Mouse (Mus musculus) T-helper 2 cell (primary cell): Measurements from ENCODE around the gene Aldh1a3.

Experiments
- in situ Hi-C: fragments of 300-600 bp; cut with MboI, MseI; formaldehyde crosslinking; loops from one replicate; pipeline ENCODE4 v1.15.1; 2025; ENCODE audit warnings: high pct_unique_total_duplicates

The Aldh1a3 gene

DNA sequence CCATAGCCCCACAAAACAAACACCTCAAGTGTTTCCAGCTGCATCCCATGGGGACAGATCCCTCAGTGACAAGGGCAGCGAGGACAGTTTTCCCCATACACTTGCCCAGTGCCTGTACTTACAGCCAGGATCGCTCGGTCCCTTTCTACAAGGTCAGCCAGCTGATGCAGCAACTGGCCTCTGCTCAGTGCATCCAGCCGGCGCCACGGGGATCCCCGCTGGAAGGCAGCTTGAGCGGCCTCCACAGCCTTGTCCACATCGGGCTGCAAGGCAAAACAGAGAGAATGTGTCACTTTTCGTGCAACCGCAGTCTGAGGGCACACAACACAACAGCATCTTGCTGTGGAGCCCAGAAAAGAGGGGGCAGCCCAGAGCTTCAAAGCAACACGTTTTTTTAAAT, 8.3 kb downstream of the Aldh1a3 start:
- in situ Hi-C loops = no loop called here

DNA sequence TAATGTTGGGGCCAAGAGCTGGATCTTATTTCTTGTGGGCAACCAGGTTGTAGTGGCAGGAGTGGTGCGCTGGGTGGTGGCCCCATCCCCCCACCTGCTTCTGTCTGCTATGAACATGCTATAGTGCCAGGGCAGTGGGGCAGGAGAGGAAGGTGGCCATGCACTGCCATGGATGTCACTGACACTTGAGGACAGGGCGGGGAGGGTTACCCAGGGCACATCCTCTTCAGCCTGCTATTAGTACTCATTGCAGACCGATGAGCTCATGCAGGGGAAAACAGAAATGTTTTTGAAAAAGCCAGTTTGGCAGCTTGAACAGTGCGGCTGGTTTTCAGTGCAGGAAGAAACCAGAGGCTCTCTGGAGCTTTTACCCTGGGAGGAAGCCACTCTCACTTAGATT, 10.5 kb downstream of the Aldh1a3 start:
- in situ Hi-C loops = no loop called here

DNA sequence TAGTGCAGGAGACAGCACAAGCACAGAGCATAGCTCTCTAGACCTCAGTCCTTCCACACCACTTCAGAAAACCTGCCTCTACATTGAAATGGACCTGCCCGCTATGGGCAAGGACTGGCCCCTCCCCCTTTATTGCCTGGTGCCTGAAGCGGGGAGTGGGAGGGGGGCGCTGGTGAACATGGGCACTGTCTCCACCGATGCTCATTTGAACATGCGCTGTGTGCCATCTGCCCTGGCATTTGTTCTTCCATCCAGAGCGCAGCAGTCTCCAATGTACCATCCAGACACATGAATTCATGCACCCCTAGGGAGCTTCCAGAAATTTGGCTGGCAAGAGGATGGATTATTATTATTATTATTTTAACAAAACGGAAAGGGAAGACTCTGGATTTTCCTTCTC, 14.2 kb downstream of the Aldh1a3 start:
- in situ Hi-C loops = no loop called here

DNA sequence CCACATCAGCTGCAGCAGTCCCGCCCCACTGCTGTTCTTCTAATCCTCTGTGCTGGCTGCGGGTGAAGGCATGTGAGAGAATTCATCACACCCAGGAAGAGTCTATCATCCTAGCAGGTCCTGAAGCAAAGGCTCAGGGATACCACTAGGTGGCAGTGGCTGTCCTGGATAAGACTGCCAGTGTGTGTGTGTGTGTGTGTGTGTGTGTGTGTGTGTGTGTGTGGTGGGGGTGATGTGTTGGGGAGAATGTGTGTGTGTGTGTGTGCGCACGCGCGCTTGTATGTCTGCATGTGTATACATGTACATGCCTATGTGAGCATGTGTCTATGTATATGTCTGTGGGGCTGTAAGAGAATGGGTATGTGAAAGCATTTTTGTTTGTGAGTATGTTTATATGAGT, 17.9 kb downstream of the Aldh1a3 start:
- in situ Hi-C loops = no loop called here

DNA sequence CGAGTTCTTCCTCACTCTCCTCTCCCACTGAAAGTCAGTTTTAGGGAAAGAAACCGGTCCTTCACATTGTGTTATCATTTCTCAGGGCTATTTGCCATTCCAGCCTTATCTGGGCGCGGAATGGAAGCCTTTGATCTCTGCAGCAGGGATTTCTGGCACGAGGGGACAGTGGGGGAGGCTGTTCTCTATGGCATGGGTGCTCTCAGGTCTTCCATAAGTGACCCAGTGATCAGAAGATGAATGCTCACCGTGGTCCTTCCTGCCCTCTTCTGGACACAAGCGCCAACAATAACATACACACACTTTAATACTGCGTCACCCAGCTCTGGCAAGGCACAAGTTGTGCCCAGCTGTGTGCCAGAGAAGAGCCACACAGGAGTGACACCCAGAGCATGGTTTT, 20.3 kb downstream of the Aldh1a3 start:
- in situ Hi-C loops = no loop called here

DNA sequence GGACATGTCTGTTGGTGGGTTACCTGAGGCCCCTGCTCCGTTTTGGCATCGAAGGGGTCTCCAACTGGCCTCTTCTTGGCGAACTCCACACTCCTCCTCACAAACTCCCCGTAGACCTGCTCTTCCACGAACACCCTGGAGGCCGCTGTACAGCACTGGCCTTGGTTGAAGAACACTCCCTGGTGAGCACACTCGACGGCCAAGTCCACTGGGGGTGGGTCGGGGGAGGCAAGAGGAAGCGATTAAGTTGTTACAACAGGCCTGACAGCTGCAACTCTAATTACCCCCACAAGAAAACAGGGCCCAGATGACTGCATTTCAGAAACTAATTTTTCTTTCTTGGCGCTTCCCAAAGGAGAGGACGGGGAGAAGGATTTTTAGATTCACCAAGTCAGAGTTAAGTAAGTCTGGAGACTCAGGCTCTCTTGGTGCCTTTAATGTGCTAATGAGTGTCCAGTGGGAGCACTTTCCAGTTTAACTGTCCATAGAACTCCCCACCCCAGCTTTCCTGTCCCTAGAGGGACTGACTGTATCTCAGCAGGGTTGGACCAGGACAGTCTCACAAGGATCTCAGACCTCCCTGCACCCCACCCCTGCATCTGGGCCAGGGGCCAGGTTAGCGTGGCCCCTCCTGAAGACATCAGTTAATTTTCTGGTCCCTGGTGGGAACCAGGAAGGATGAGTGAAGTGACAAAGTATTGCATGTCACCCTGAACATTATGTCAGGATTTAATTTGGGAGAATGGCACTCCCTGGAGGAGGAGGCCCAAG, 21.2 kb downstream of the Aldh1a3 start:
- in situ Hi-C loops = no loop called here

DNA sequence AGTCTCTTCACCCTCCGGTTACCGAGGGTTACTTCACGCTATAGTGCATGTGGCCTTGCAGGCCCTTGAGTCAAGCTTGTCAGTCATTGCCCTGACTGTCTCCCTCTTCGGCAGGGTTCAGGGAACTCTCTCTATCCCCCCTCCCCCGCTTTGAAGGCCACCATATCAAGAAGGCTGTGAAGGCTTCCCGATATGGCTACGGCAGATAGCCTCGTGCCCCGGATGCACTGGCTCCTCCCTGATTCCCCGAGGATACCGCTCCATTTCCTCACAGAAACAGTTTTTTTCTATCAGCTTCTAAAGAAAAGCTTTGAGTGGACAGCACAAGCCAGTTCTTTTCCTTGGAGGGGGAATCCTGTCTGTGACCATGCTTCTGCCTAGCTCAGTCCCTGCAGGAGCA, 21.8 kb downstream of the Aldh1a3 start:
- in situ Hi-C loops = no loop called here

DNA sequence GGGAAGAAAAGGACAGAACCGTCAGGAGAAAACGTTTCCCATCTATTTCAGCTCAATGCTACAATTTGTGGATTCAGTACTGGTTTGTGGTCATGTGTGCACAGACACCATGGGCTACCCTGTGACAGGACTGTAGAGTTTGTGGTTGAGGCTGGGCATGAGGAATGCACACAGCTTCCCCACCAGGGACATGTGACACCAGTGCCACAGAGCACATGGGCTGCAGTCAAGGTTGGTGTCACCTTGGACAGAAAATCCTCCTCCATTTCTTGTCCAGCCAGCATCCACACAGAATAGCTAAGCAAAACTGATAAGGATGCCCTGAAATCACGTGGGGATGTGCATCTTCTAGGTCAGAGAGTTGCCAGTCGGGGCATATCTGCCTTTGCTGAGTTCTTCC, 22.5 kb downstream of the Aldh1a3 start:
- in situ Hi-C loops = no loop called here

DNA sequence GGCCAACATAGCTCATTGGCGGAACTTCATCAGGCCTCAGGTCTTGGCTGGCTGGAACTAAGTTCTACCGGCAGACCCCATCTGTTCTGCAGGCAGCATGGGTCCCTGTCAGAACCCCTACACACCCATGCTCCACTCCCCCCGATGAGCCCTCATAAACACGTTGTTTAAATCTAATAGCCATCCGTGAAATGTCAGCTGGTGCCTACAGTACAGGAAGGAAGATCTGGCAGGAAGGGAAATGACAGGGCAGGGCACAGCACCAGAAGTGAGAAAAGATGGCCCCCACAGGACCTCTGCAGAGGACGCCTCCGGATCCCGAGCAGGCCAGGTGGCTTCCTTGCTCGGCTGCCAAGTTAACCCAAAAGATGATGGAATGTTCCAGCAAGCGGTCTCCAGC, 23.2 kb downstream of the Aldh1a3 start:
- in situ Hi-C loops = no loop called here

DNA sequence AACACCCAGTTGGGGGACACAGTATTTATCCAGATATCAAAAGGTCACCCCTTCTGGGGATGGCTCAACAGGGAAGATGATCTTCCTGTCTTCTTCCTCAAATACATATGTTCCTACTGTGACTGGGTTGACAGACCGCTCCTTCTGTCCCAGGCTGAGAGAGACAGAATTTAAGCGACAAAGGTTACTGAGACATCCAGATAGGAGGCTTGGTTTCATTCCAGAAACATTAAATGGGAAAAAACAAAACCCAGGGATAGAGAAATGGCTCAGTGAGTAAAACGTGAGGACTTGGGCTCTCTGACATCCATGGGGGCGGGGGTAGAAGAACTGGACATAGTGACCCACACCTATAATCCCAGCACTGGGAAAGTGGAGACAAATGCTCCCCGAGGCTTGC, 24.4 kb downstream of the Aldh1a3 start:
- in situ Hi-C loops = no loop called here

DNA sequence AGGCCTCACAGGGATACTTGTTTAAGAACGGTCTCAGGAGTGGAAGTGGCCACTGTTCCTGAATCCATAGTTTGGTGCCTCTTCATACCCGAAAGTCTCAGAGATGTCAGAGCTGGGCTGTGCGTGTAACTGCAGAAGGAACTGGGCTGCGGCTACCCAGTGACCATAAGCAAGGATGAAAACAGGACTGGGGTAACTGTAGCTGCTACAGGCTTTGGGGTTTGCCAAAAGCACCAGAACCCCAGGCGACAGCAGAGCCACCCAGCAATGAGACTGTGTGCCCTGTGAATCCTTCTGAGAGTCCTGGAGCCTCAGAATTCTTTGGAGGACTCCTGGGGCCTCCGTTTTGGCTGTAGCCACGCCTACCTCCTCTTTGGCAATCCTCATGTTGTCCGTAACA, 25.7 kb downstream of the Aldh1a3 start:
- in situ Hi-C loops = no loop called here

DNA sequence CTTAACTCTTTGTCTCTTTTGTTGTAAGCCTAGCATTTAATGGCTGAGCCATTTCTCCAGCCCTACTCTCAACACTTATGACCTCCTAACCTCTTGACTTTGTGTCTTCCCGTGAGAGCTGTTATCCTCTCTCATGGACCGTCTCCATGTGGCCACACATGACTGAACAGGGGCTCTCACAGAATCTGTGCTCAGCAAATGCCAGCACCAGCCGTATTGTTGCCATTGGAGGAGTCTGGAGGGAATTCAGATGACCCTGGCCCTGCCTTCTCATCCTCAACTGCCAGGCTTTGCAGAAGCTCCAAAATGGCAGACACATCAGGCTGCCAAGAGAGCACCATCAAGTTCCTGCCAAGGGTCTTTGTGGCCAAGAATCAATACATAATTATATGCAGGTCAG, 30.0 kb downstream of the Aldh1a3 start:
- in situ Hi-C loops = no loop called here

DNA sequence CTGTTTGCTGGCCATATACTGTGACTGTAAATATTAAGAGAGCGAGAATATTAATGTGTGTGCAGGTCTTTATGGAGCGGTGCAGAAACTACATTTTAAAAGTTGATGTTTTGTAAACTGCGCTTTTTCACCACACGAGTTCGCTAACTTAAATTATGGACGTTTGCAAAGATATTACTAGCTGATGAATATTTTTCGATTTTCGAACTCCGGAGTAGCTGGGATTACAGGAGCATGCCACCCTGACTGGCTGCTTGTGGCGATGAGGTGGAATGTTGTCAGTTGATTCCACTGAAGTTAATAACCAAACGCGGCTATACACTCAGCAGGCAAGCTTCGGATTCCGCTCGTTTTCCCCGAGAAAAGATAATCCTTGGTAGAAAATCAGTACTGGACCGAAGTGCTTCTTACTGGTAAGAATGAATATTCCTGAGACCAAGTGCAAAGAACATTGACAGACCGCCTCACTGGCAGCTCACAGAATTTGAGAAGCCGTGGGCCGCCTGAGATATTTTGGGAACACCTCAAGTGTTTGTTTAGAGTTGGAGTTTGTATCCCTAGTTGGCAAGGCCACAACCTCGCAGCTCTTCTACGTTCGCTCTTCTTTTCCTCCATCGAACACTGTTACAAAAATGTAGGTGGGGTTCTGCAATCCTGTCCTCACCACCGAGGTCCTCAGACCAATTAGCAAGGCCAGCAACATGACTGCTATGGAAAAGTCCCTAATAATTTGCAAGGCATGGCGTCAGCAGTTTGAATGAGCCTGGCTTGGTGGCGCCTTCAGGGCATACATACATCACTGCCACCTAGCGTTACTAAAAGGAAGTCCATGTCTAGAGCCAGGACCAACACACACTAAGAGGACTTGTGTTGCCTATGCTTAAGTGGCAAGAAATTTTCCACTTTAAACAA, 38.4 kb downstream of the Aldh1a3 start:
- in situ Hi-C loops = no loop called here

DNA sequence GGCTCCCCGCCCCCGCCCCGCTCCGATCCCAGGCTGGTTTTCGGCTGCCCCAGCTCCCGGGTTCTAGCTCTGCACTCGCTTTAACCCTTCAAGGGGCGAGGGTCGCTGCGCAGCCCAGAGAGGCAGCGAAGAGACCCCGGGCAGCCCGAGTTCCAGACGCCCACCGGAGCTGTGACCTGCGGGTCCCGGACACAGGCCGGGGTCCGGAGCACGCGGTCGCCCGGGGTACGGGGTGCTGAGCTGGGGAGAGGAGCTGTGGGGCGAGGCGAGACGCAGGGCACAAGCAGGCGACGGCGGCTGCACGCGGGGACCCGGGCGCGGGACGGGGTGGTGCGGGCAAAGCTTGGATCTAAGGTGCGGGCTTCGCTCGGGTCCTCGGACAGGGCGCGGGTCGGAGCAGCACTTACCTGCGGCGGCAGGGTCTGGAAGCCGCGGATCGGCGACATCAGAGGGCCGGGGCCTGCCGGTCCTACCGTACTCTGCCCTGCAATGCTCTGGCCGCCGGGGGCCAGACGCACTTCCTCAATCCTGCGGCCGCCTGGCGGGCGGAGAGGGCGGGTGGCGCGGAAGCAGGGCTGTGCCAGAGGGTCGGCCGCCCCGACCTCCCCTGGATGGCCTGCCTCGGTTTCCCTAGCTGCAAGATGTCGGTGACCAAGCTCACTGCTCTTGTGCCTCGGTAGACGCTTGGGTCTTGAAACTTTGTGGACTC, 39.4 kb downstream of the Aldh1a3 start, which contains the start of gene Lrrk1:
Gene Lrrk1 (minus strand): TSS at position 538 of the 709 bp plus-strand sequence.
- in situ Hi-C loops = no loop called here

DNA sequence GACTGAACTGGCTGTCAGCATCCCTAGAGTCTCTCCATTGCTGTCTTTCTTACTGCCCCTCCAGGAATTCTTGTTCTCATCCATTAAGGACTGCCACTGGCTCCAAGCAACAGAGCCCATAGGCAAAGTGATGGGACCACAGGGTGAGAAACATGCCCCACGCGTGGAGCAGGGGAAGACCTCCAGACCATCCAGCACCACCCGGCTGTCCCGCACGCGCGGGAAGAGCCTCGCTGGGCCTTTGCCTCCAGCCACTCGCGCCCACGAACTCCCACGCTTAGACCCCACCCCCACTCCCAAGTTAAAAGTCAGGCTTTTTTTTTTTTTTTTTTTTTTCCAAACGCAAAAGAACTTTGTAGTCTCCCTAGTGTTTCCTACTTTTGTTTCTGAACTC, 39.9 kb downstream of the Aldh1a3 start:
- in situ Hi-C loops = no loop called here

DNA sequence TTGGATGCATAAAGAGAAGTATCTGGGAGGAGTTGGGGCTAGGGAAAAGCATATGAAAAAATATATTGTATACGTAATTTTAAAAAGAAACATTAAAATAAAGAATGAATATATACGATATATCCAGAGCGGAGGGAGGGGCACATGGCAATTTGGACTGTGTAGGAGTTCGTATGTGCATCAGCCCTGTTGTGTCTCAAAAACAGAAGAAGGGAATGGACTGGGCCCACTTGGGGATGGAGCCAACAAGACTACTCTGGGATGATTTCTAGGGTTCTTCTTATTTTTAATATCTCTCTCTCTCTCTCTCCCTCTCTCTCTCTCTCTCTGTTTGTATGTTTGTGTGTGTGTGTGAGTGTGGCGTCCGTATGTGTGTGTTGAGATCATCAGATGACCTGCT, 40.9 kb downstream of the Aldh1a3 start:
- in situ Hi-C loops = no loop called here

DNA sequence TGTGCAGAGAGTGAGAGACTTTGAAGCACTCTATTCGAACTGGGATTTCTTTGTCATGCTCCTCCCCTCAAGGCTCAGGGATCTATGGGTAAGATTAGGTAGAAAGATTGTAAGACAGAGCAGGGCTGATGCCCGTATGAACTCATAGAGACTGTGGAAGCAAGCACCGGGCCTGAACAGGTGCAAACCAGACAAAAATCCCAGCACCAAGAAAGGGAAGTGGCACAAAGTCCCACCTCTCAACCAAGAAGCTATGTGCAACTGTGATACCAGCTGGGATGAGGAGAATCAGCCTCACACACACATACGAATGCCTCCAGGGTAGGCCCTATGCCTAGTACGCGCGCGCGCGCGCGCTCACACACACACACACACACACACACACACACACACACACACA, 41.5 kb downstream of the Aldh1a3 start:
- in situ Hi-C loops = no loop called here

DNA sequence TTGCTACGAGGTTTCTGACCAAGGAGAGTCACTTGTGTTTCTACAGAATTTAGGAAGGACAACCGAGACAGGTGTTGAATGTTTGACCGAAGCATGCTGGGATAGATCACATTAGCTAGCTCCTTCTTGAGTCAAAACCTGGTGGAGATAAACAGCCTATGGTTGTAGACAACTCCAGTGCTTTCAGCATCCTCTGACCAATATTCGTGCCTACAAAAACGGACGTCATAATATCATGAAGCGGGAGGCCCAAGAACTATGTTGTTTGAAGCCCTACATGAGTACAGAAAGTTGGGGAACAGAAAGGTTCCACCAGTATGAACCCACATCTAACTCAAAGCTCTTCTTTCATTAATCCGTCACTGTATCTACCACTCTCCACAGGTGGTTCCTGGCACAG, 42.4 kb downstream of the Aldh1a3 start:
- in situ Hi-C loops = no loop called here

DNA sequence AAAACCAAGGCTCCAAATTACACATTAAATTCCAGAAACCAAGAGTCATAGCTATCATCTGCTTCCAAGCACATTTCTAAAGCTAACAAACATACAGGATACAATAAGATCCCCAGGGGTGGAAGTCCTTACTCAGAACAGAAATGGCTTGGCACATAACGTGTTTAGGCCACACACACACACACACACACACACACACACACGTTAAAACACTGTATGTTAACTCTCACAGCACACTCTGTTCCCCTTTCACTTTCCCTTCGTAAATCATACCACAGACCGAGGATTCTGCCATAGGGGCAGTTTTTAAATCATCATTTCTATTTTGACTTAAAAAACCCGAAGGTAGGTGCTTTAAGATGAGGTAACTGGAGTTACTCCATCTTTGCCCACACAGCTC, 43.1 kb downstream of the Aldh1a3 start:
- in situ Hi-C loops = no loop called here

DNA sequence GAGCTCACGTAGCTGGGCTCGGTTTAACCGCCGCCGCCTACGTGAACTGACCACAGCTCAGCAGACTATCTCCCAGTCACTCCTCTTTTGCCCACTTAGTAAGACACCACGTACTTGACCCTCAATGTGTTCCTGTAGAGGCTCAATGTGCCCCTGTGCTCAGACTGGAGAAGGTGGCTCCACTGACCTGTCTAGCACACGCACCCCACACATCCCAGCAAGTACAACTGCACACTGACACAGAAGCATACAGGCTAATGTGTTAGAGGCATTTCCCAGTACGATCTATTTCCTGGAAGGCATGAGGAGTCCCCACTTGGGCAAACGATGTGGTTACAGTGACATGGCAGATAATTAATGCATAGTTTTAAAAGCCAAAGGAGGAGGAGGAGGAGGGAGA, 50.8 kb downstream of the Aldh1a3 start:
- in situ Hi-C loops = no loop called here

DNA sequence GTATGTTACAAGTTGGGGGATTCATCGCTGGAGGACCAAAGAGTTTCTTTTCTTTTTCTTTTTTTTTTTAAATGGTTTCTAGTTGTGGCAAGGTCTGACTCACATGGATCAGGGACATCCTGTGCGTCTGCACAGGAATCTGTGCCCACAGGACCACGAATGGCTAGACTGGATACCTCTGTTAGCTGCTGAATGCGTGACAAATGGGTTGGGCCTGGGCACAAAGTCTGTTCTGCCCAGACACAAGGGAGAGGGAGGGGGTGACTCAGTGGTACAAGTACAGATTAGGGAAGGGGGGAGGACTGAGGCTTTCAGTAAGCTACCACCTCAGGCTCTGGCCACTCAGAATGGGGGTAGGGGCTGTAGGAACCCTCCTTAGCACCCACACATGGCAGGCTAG, 51.6 kb downstream of the Aldh1a3 start:
- in situ Hi-C loops = no loop called here

DNA sequence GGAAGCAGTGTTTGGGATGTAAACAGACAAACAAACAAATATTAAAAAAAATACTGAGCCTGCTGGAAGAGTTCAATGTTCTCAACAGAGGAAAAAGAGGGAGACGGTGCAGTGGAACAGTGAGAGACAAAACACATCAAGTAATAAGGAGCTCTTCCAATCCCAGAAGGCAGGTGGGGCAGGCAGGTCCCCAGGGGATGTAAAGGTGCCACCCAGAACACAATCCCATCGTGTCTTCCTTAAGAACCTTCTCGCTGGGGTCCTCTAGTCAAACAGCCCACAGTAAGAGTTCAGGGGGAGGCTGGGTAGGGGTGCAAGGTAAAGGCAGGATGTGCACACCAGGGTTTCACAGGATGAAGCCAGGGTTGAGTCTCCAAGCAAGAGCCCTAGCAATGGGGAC, 53.9 kb downstream of the Aldh1a3 start:
- in situ Hi-C loops = no loop called here
